Mouse (Mus musculus) spleen, adult 2 months (tissue): ENCODE measurements around the gene Lrrk1. TPM values are rescaled to one million over a fixed set of nuclear protein-coding genes. Genes with fewer than 3 reads are reported as not detected.

Experiments used
- DNase-seq, 2 experiments: peaks; one replicate each; pipeline versions ENCODE4 v3.0.0 to v3.0.0-alpha.2; 2012 to 2021; ENCODE audit warnings: low spot score in 2 of 2, low read depth in 1 of 2
- H3K27ac ChIP-seq: fragments of 200-500 bp; 2 replicates; pipeline ENCODE4 v1.5.1; 2012; ENCODE audit warnings: low read length, inconsistent platforms; ENCODE audit not compliant: insufficient read depth
- H3K27me3 ChIP-seq: fragments of 200-500 bp; 2 replicates; pipeline ENCODE4 v1.6.1; 2012; ENCODE audit warnings: mild to moderate bottlenecking, moderate library complexity, low read length, inconsistent platforms; ENCODE audit not compliant: control insufficient read depth, insufficient read depth
- H3K36me3 ChIP-seq: fragments of 200-500 bp; 2 replicates; pipeline ENCODE4 v1.6.1; 2012; ENCODE audit warnings: mild to moderate bottlenecking, low read length, inconsistent platforms; ENCODE audit not compliant: control insufficient read depth, insufficient read depth
- H3K4me1 ChIP-seq: fragments of 200-500 bp; 2 replicates; pipeline ENCODE4 v1.6.1; 2011; ENCODE audit warnings: inconsistent platforms; ENCODE audit not compliant: control insufficient read depth, insufficient read depth, insufficient read length
- H3K4me3 ChIP-seq: fragments of 200-500 bp; 2 replicates; pipeline ENCODE4 v1.5.1; 2011; ENCODE audit warnings: mild to moderate bottlenecking, inconsistent platforms; ENCODE audit not compliant: insufficient read depth, insufficient read length; ENCODE audit errors: extremely low read depth
- CTCF ChIP-seq: fragments of 200-500 bp; IDR thresholded peaks from 2 replicates; pipeline ENCODE4 v1.5.1; 2011; ENCODE audit warnings: mild to moderate bottlenecking, inconsistent platforms; ENCODE audit not compliant: insufficient read depth, insufficient read length, insufficient replicate concordance; ENCODE audit errors: extremely low read depth
- POLR2A ChIP-seq: fragments of 200-500 bp; IDR thresholded peaks from 2 replicates; pipeline ENCODE4 v1.6.1; 2011; ENCODE audit warnings: low read depth, low read length, inconsistent platforms
- WGBS: fragments of 180-500 bp; shearing (Covaris S2); methylation state at CpG from one replicate; pipeline ENCODE4 v1.1.7; 2018; 5-methylcytosine and 5-hydroxymethylcytosine counted together
- polyA plus RNA-seq: library from polyadenylated mRNA; depleted of rRNA; stranded (reverse); fragments of >200 nt; gene quantifications from 2 replicates; pipeline ENCODE4 v1.2.3, GENCODE M21; 2012

Lrrk1 gene
- polyA plus RNA-seq, 1 experiment = 45.8 TPM

- DNase-seq = no peak
- TF ChIP-seq CTCF (no peak), POLR2A (no peak)
- H3K27me3 ChIP-seq = no peaks in the 10 kb centered on the region
- H3K4me1 ChIP-seq = 0 out of 2 replicates have a peak, but pooled peaks cover 2% of the 10 kb centered on the region
- no peak overlapping the region for H3K4me3 ChIP-seq
- 71% methylated on average over 3 of the region's 3 CpGs for WGBS
- H3K36me3 ChIP-seq = peaks cover 2% of the 10 kb centered on the region; the same call in 1 of the 2 replicates
- 0 out of 2 replicates have a peak overlapping the region, but pooled peaks have one; percentile 5 for H3K27ac ChIP-seq
These were observed 33.2 kb downstream of the Lrrk1 start for GRCm38 (mm10) chr7:66354911-66355310.

- Histone ChIP-seq H3K27me3 (no peaks in the 10 kb centered on the region), H3K27ac (no peak overlapping the region), H3K36me3 (no peaks in the 10 kb centered on the region), H3K4me3 (no peak overlapping the region), H3K4me1 (no peaks in the 10 kb centered on the region)
- no peak for DNase-seq
- TF ChIP-seq CTCF (no peak), POLR2A (no peak)
- WGBS = 58% methylated on average over 4 of the region's 4 CpGs
These were observed 37.1 kb downstream of the Lrrk1 start for GRCm38 (mm10) chr7:66351074-66351473.

- H3K27ac ChIP-seq = no peak overlapping the region
- 94% methylated on average over 11 of the region's 11 CpGs for WGBS
- no peak for TF ChIP-seq POLR2A
- no peak for TF ChIP-seq CTCF
- H3K27me3 ChIP-seq = no peaks in the 10 kb centered on the region
- H3K4me3 ChIP-seq = no peak overlapping the region
- H3K4me1 ChIP-seq = no peaks in the 10 kb centered on the region
- DNase-seq = no peak
- H3K36me3 ChIP-seq = no peaks in the 10 kb centered on the region
These were observed 38.5 kb downstream of the Lrrk1 start for GRCm38 (mm10) chr7:66349670-66350069.

GRCm38 (mm10) chr7:66348588-66348987 is 39.6 kb downstream of the Lrrk1 start:
- H3K27me3 ChIP-seq = no peaks in the 10 kb centered on the region
- no peak overlapping the region for H3K4me3 ChIP-seq
- H3K27ac ChIP-seq = no peak overlapping the region
- H3K4me1 ChIP-seq = no peaks in the 10 kb centered on the region
- DNase-seq = no peak
- H3K36me3 ChIP-seq = no peaks in the 10 kb centered on the region
- 86% methylated on average over 10 of the region's 10 CpGs for WGBS
- no peak for TF ChIP-seq CTCF
- no peak for TF ChIP-seq POLR2A

- Histone ChIP-seq H3K36me3 (no peaks in the 10 kb centered on the region), H3K4me3 (no peak overlapping the region), H3K4me1 (no peaks in the 10 kb centered on the region), H3K27ac (no peak overlapping the region), H3K27me3 (no peaks in the 10 kb centered on the region)
- DNase-seq = no peak
- TF ChIP-seq POLR2A = no peak
- TF ChIP-seq CTCF = no peak
- 93% methylated on average over 9 of the region's 9 CpGs for WGBS
These were observed 41.0 kb downstream of the Lrrk1 start for GRCm38 (mm10) chr7:66346959-66347663.

GRCm38 (mm10) chr7:66343307-66343706 is 44.8 kb downstream of the Lrrk1 start:
- TF ChIP-seq POLR2A = no peak
- no peak for TF ChIP-seq CTCF
- no peaks in the 10 kb centered on the region for H3K27me3 ChIP-seq
- H3K4me1 ChIP-seq = no peaks in the 10 kb centered on the region
- peaks cover 3% of the 10 kb centered on the region for H3K36me3 ChIP-seq
- H3K27ac ChIP-seq = peak overlapping the region; percentile 33; the same call in 1 of the 2 replicates
- 62% methylated on average over 5 of the region's 5 CpGs for WGBS
- no peak overlapping the region for H3K4me3 ChIP-seq
- DNase-seq = no peak

GRCm38 (mm10) chr7:66342831-66343230 is 45.3 kb downstream of the Lrrk1 start:
- H3K27ac ChIP-seq = 0 out of 2 replicates have a peak overlapping the region, but pooled peaks have one; percentile 33
- H3K27me3 ChIP-seq = no peaks in the 10 kb centered on the region
- peaks cover 3% of the 10 kb centered on the region for H3K36me3 ChIP-seq
- H3K4me3 ChIP-seq = no peak overlapping the region
- DNase-seq = no peak
- TF ChIP-seq POLR2A (no peak), CTCF (no peak)
- 84% methylated on average over 6 of the region's 6 CpGs for WGBS
- no peaks in the 10 kb centered on the region for H3K4me1 ChIP-seq
